Mouse (Mus musculus) spleen, adult 2 months (tissue): ENCODE measurements around the gene Sall1. TPM values are rescaled to one million over a fixed set of nuclear protein-coding genes. Genes with fewer than 3 reads are reported as not detected.

ENCODE experiments used
- DNase-seq, 2 experiments: peaks; one replicate each; pipeline versions ENCODE4 v3.0.0 to v3.0.0-alpha.2; 2012 to 2021; ENCODE audit warnings: low spot score in 2 of 2, low read depth in 1 of 2
- H3K27ac ChIP-seq: fragments of 200-500 bp; 2 replicates; pipeline ENCODE4 v1.5.1; 2012; ENCODE audit warnings: low read length, inconsistent platforms; ENCODE audit not compliant: insufficient read depth
- H3K27me3 ChIP-seq: fragments of 200-500 bp; 2 replicates; pipeline ENCODE4 v1.6.1; 2012; ENCODE audit warnings: mild to moderate bottlenecking, moderate library complexity, low read length, inconsistent platforms; ENCODE audit not compliant: control insufficient read depth, insufficient read depth
- H3K36me3 ChIP-seq: fragments of 200-500 bp; 2 replicates; pipeline ENCODE4 v1.6.1; 2012; ENCODE audit warnings: mild to moderate bottlenecking, low read length, inconsistent platforms; ENCODE audit not compliant: control insufficient read depth, insufficient read depth
- H3K4me1 ChIP-seq: fragments of 200-500 bp; 2 replicates; pipeline ENCODE4 v1.6.1; 2011; ENCODE audit warnings: inconsistent platforms; ENCODE audit not compliant: control insufficient read depth, insufficient read depth, insufficient read length
- H3K4me3 ChIP-seq: fragments of 200-500 bp; 2 replicates; pipeline ENCODE4 v1.5.1; 2011; ENCODE audit warnings: mild to moderate bottlenecking, inconsistent platforms; ENCODE audit not compliant: insufficient read depth, insufficient read length; ENCODE audit errors: extremely low read depth
- CTCF ChIP-seq: fragments of 200-500 bp; IDR thresholded peaks from 2 replicates; pipeline ENCODE4 v1.5.1; 2011; ENCODE audit warnings: mild to moderate bottlenecking, inconsistent platforms; ENCODE audit not compliant: insufficient read depth, insufficient read length, insufficient replicate concordance; ENCODE audit errors: extremely low read depth
- POLR2A ChIP-seq: fragments of 200-500 bp; IDR thresholded peaks from 2 replicates; pipeline ENCODE4 v1.6.1; 2011; ENCODE audit warnings: low read depth, low read length, inconsistent platforms
- WGBS: fragments of 180-500 bp; shearing (Covaris S2); methylation state at CpG from one replicate; pipeline ENCODE4 v1.1.7; 2018; 5-methylcytosine and 5-hydroxymethylcytosine counted together
- polyA plus RNA-seq: library from polyadenylated mRNA; depleted of rRNA; stranded (reverse); fragments of >200 nt; gene quantifications from 2 replicates; pipeline ENCODE4 v1.2.3, GENCODE M21; 2012; rRNA removed

The Sall1 gene
- polyA plus RNA-seq, result 0.01 and 0.05 TPM in 2 replicates

- H3K4me1 ChIP-seq, result no peaks in the 10 kb centered on the region; the same call in 1 of the 2 replicates
- peaks cover 30% of the 10 kb centered on the region for H3K27me3 ChIP-seq
- H3K27ac ChIP-seq, result no peak within 1 kb of the TSS
- TF ChIP-seq CTCF (no peak), POLR2A (no peak)
- no peak for DNase-seq
- WGBS, result 3% methylated on average over 25 of the region's 25 CpGs
- no peaks in the 10 kb centered on the region for H3K36me3 ChIP-seq
- H3K4me3 ChIP-seq, result no peak within 1 kb of the TSS
Measured at GRCm38 (mm10) chr8:89043940-89044339, at the start of gene Sall1. Gene Sall1, minus strand, starts transcription at chr8:89044162.

- no peak overlapping the region for H3K27ac ChIP-seq
- no peaks in the 10 kb centered on the region; the same call in 1 of the 2 replicates for H3K27me3 ChIP-seq
- DNase-seq, result no peak
- no peaks in the 10 kb centered on the region for H3K36me3 ChIP-seq
- H3K4me3 ChIP-seq, result no peak overlapping the region
- TF ChIP-seq POLR2A (no peak), CTCF (no peak)
- WGBS, result 61% methylated on average over 5 of the region's 5 CpGs
- H3K4me1 ChIP-seq, result no peaks in the 10 kb centered on the region
Measured at GRCm38 (mm10) chr8:89089916-89090315, 46.0 kb upstream of the Sall1 start.

- no peak overlapping the region for H3K27ac ChIP-seq
- TF ChIP-seq CTCF (no peak), POLR2A (no peak)
- no peaks in the 10 kb centered on the region for H3K36me3 ChIP-seq
- no peaks in the 10 kb centered on the region for H3K4me1 ChIP-seq
- no peak overlapping the region for H3K4me3 ChIP-seq
- no peak for DNase-seq
- H3K27me3 ChIP-seq, result no peaks in the 10 kb centered on the region
- WGBS, result 84% methylated on average over 2 of the region's 2 CpGs
Measured at GRCm38 (mm10) chr8:89079147-89079546, 35.2 kb upstream of the Sall1 start.

- Histone ChIP-seq H3K4me3 (no peak overlapping the region), H3K4me1 (no peaks in the 10 kb centered on the region), H3K27me3 (no peaks in the 10 kb centered on the region), H3K36me3 (no peaks in the 10 kb centered on the region), H3K27ac (no peak overlapping the region)
- TF ChIP-seq CTCF, result no peak
- TF ChIP-seq POLR2A, result no peak
- 35% methylated on average over 3 of the region's 3 CpGs for WGBS
- no peak for DNase-seq
Measured at GRCm38 (mm10) chr8:89072968-89073382, 29.0 kb upstream of the Sall1 start.

GRCm38 (mm10) chr8:89067499-89067898 lies 23.5 kb upstream of the Sall1 start:
- Histone ChIP-seq H3K4me3 (no peak overlapping the region), H3K27me3 (no peaks in the 10 kb centered on the region), H3K4me1 (no peaks in the 10 kb centered on the region), H3K27ac (no peak overlapping the region), H3K36me3 (no peaks in the 10 kb centered on the region)
- WGBS, result 67% methylated on average over 3 of the region's 3 CpGs
- no peak for DNase-seq
- TF ChIP-seq POLR2A, result no peak
- no peak for TF ChIP-seq CTCF

GRCm38 (mm10) chr8:89064042-89064441 lies 20.1 kb upstream of the Sall1 start:
- no peaks in the 10 kb centered on the region for H3K4me1 ChIP-seq
- WGBS, result 77% methylated on average over 9 of the region's 9 CpGs
- TF ChIP-seq POLR2A (no peak), CTCF (no peak)
- no peak overlapping the region for H3K4me3 ChIP-seq
- DNase-seq, result no peak
- no peaks in the 10 kb centered on the region for H3K27me3 ChIP-seq
- H3K27ac ChIP-seq, result no peak overlapping the region
- H3K36me3 ChIP-seq, result no peaks in the 10 kb centered on the region

- H3K4me3 ChIP-seq, result no peak overlapping the region
Measured at GRCm38 (mm10) chr8:89063366-89064040, 19.5 kb upstream of the Sall1 start.

More at GRCm38 (mm10) chr8:89063366-89064040, 19.5 kb upstream of the Sall1 start:
- H3K27ac ChIP-seq, result no peak overlapping the region
- H3K4me1 ChIP-seq, result no peaks in the 10 kb centered on the region
- no peaks in the 10 kb centered on the region for H3K27me3 ChIP-seq
- no peak for DNase-seq
- H3K36me3 ChIP-seq, result no peaks in the 10 kb centered on the region
- TF ChIP-seq POLR2A (no peak), CTCF (no peak)
- WGBS, result 85% methylated on average over 10 of the region's 10 CpGs
